Mouse (Mus musculus) lung, postnatal 36 days (tissue): ENCODE measurements at regions not wholly inside any gene's neighbourhood (a gene's known extent, or its start where the extent isn't known, plus 50 kb on each side); places are given as distances from the start of the nearest gene placed in this dataset.

ENCODE experiments used
- DNase-seq: peaks from one replicate; pipeline ENCODE4 v3.0.0; 2022; ENCODE audit warnings: mixed read lengths

GRCm38 (mm10) chr14:46316521-46316920, 62.7 kb upstream of the Gm15217 start:
- DNase-seq, result no peak

- peak; percentile 35 for DNase-seq
These were observed 61.7 kb upstream of the Gm15217 start for GRCm38 (mm10) chr14:46317406-46318045.

GRCm38 (mm10) chr14:46328064-46328463, 51.1 kb upstream of the Gm15217 start:
- DNase-seq, result no peak
